ENCODE assay signal across 14 mouse cellular contexts in genomic region chr9:92544146-92544545, GRCm38 (mm10). TPM values are rescaled to one million over a fixed set of nuclear protein-coding genes. Genes with fewer than 3 reads are reported as not detected.
DNase-seq lines count a peak whose midpoint lies in the region; ATAC-seq and TF ChIP-seq lines count a peak whose summit lies in the region.
"Had no signal": no experiment of that assay in that cellular context is flagged by ENCODE, and none has a peak within 500 bp of the region (broad histone marks: within the 10 kb centered on the region; RNA-seq: fewer than 3 reads in every experiment).

No protein-coding gene starts in this region.

- no peak overlapping the region for H3K27ac ChIP-seq in forebrain, embryonic 11.5 days (ENCODE audit: low read depth, low read length)
- no peak overlapping the region for H3K27ac ChIP-seq in forebrain, embryonic 16.5 days (ENCODE audit: low read length)
- no peak overlapping the region for H3K27ac ChIP-seq in kidney, embryonic 14.5 days (ENCODE audit: low read depth, low read length)
- 0 out of 2 replicates have a peak overlapping the region, but pooled peaks have one; percentile 13 for H3K27ac ChIP-seq in embryonic facial prominence, embryonic 14.5 days (replicated peaks; ENCODE audit: low read depth, low read length)

- H3K9me3 ChIP-seq in forebrain, embryonic 11.5 days (ENCODE audit: control insufficient read depth, low read length) = no peaks in the 10 kb centered on the region
- H3K9me3 ChIP-seq in forebrain, embryonic 16.5 days (ENCODE audit: control insufficient read depth, low read length) = no peaks in the 10 kb centered on the region
- H3K9me3 ChIP-seq in kidney, embryonic 14.5 days (ENCODE audit: control insufficient read depth, low read length) = no peaks in the 10 kb centered on the region
- no peaks in the 10 kb centered on the region for H3K9me3 ChIP-seq in embryonic facial prominence, embryonic 14.5 days (ENCODE audit: control insufficient read depth, low read length)

- DNase-seq in forebrain, embryonic 11.5 days (ENCODE audit: low spot score) = no peak
- no peak for DNase-seq in kidney, adult 11 months
- no peak for DNase-seq in embryonic facial prominence, embryonic 14.5 days (ENCODE audit: low spot score)
- no peak for DNase-seq in thymus, postnatal 36 days
- DNase-seq: adrenal gland, adult 8-10 months; cerebellum, adult 11 months; gastrocnemius, postnatal 10 days; kidney, postnatal 36 days; lung, adult 18-20 months; midbrain, embryonic 14.5 days had no signal

- H3K79me2 ChIP-seq in myocyte (ENCODE audit: control insufficient read depth, insufficient read depth) = peaks cover 84% of the 10 kb centered on the region

- no peaks in the 10 kb centered on the region for H3K36me3 ChIP-seq in forebrain, embryonic 11.5 days (ENCODE audit: control insufficient read depth, insufficient read depth, low read length)
- no peaks in the 10 kb centered on the region for H3K36me3 ChIP-seq in forebrain, embryonic 16.5 days (ENCODE audit: control insufficient read depth, insufficient read depth)
- H3K36me3 ChIP-seq in kidney, embryonic 14.5 days (ENCODE audit: control insufficient read depth, insufficient read depth, low read length) = peaks cover 4% of the 10 kb centered on the region; the same call in 1 of the 2 replicates
- H3K36me3 ChIP-seq in embryonic facial prominence, embryonic 14.5 days (ENCODE audit: control insufficient read depth, insufficient read depth, low read length) = peaks cover 9% of the 10 kb centered on the region; the same call in 1 of the 2 replicates
- H3K36me3 ChIP-seq in myocyte (ENCODE audit: control insufficient read depth, insufficient read depth) = peaks cover 7% of the 10 kb centered on the region

- no peaks in the 10 kb centered on the region for H3K27me3 ChIP-seq in forebrain, embryonic 11.5 days (ENCODE audit: control insufficient read depth, insufficient read depth, low read length)
- H3K27me3 ChIP-seq in forebrain, embryonic 16.5 days (replicated peaks; ENCODE audit: control insufficient read depth, insufficient read depth, low read length) = no peaks in the 10 kb centered on the region
- no peaks in the 10 kb centered on the region for H3K27me3 ChIP-seq in kidney, embryonic 14.5 days (ENCODE audit: control insufficient read depth, insufficient read depth, low read length)
- no peaks in the 10 kb centered on the region for H3K27me3 ChIP-seq in embryonic facial prominence, embryonic 14.5 days (replicated peaks; ENCODE audit: control insufficient read depth, insufficient read depth, low read length)
- no peaks in the 10 kb centered on the region for H3K27me3 ChIP-seq in myocyte (ENCODE audit: control insufficient read depth, insufficient read depth, insufficient read length)

- no peak overlapping the region for H3K4me3 ChIP-seq in forebrain, embryonic 11.5 days (ENCODE audit: low read depth, low read length)
- H3K4me3 ChIP-seq in forebrain, embryonic 16.5 days (replicated peaks; ENCODE audit: low read length) = no peak overlapping the region
- no peak overlapping the region; the same call in 1 of the 2 replicates for H3K4me3 ChIP-seq in kidney, embryonic 14.5 days (ENCODE audit: low read length)
- peak overlapping the region; percentile 84 for H3K4me3 ChIP-seq in embryonic facial prominence, embryonic 14.5 days (ENCODE audit: low read depth, low read length)
- peak overlapping the region; percentile 86 for H3K4me3 ChIP-seq in myocyte

- no peak overlapping the region for H3K9ac ChIP-seq in forebrain, embryonic 11.5 days (ENCODE audit: low read length)
- H3K9ac ChIP-seq in forebrain, embryonic 16.5 days (replicated peaks; ENCODE audit: low read depth, low read length) = no peak overlapping the region
- H3K9ac ChIP-seq in kidney, embryonic 14.5 days (ENCODE audit: low read depth, low read length) = no peak overlapping the region
- H3K9ac ChIP-seq in embryonic facial prominence, embryonic 14.5 days (ENCODE audit: low read depth, low read length) = no peak overlapping the region; the same call in 1 of the 2 replicates

- H3K4me1 ChIP-seq in forebrain, embryonic 11.5 days (replicated peaks; ENCODE audit: control insufficient read depth, insufficient read depth, low read length) = peaks cover 6% of the 10 kb centered on the region
- H3K4me1 ChIP-seq in forebrain, embryonic 16.5 days (replicated peaks; ENCODE audit: control insufficient read depth, insufficient read depth, low read length) = peaks cover 9% of the 10 kb centered on the region; the same call in 1 of the 2 replicates
- H3K4me1 ChIP-seq in kidney, embryonic 14.5 days (ENCODE audit: control insufficient read depth, insufficient read depth, low read length) = peaks cover 11% of the 10 kb centered on the region
- peaks cover 41% of the 10 kb centered on the region for H3K4me1 ChIP-seq in embryonic facial prominence, embryonic 14.5 days (ENCODE audit: control insufficient read depth, insufficient read depth, low read length)

- H3K4me2 ChIP-seq in forebrain, embryonic 11.5 days (ENCODE audit: low read depth, low read length, severe bottlenecking) = peak overlapping the region; percentile 11; the same call in 1 of the 2 replicates
- no peak overlapping the region for H3K4me2 ChIP-seq in forebrain, embryonic 16.5 days (ENCODE audit: low read length)
- H3K4me2 ChIP-seq in kidney, embryonic 14.5 days (replicated peaks; ENCODE audit: low read depth, low read length) = peak overlapping the region; percentile 70
- H3K4me2 ChIP-seq in embryonic facial prominence, embryonic 14.5 days (ENCODE audit: low read depth, low read length) = peak overlapping the region; percentile 71
- peak overlapping the region; percentile 83 for H3K4me2 ChIP-seq in myocyte (ENCODE audit: low read depth)

- H3ac ChIP-seq in myocyte (ENCODE audit: control insufficient read depth, insufficient read length) = no peak overlapping the region

- no peak for ATAC-seq in forebrain, embryonic 11.5 days (replicated peaks; ENCODE audit: low FRiP score)
- ATAC-seq in forebrain, embryonic 16.5 days = no peak
- no peak for ATAC-seq in kidney, embryonic 14.5 days (ENCODE audit: low FRiP score, low TSS enrichment)
- no peak for ATAC-seq in embryonic facial prominence, embryonic 14.5 days (ENCODE audit: low read depth)
- no peak for ATAC-seq in inflammation-experienced regulatory T-cells, adult 6 months

- WGBS in forebrain, embryonic 11.5 days = 67% methylated on average over 1 of the region's 1 CpGs
- 77% methylated on average over 1 of the region's 1 CpGs for WGBS in forebrain, embryonic 16.5 days
- 65% methylated on average over 1 of the region's 1 CpGs for WGBS in kidney, embryonic 14.5 days
- 56% methylated on average over 1 of the region's 1 CpGs for WGBS in embryonic facial prominence, embryonic 14.5 days

- no peak for TF ChIP-seq POLR2A in myocyte (IDR thresholded peaks at IDR 0.05; ENCODE audit: insufficient read length, low read depth)

TF ChIP-seq in myocyte, 11 proteins besides CTCF, POLR2A, EP300 and RAD21:
- TF ChIP-seq MAX (IDR thresholded peaks at IDR 0.05; ENCODE audit: low read depth) (no peak), MYOD1 (IDR thresholded peaks at IDR 0.05; ENCODE audit: control insufficient read depth in 1 of 3, insufficient read length in 2 of 3, low read depth in 2 of 3) (no peak), E2F4 (IDR thresholded peaks at IDR 0.05; ENCODE audit: insufficient read depth) (no peak), CEBPB (IDR thresholded peaks at IDR 0.05; ENCODE audit: insufficient read depth, poor library complexity, severe bottlenecking) (no peak), TCF3 (IDR thresholded peaks at IDR 0.05; ENCODE audit: insufficient read length, low read depth) (no peak), USF1 (IDR thresholded peaks at IDR 0.05; ENCODE audit: low read depth) (no peak), MYOG (IDR thresholded peaks at IDR 0.05; ENCODE audit: control insufficient read depth in 1 of 3, insufficient read depth in 1 of 3, insufficient read length in 2 of 3, low read depth in 2 of 3) (no peak), SRF (IDR thresholded peaks at IDR 0.05; ENCODE audit: control insufficient read depth, insufficient read length, low read depth) (no peak), POLR2AphosphoS2 (IDR thresholded peaks at IDR 0.05; ENCODE audit: insufficient read length, low read depth) (no peak), TCF12 (IDR thresholded peaks at IDR 0.05; ENCODE audit: insufficient read depth, poor library complexity, severe bottlenecking) (no peak), REST (IDR thresholded peaks at IDR 0.05; ENCODE audit: insufficient read depth, insufficient read length) (no peak)

RNA-seq across cellular contexts. Expression of gene Plod2, which starts 2.1 kb away (rescaled TPM):
- polyA plus RNA-seq in forebrain, embryonic 11.5 days (2014; fragmentation: Nextera tagmentation; extraction: Ambion mirVana) = 26.2 and 30.5 TPM in 2 replicates
- polyA plus RNA-seq in forebrain, embryonic 16.5 days (2015; fragmentation: Nextera tagmentation; extraction: Ambion mirVana) = 9.2 and 12.8 TPM in 2 replicates
- 30.2 and 37.1 TPM in 2 replicates for polyA plus RNA-seq in kidney, embryonic 14.5 days (2014; fragmentation: Nextera tagmentation; extraction: Ambion mirVana)
- 66.7 and 68.6 TPM in 2 replicates for polyA plus RNA-seq in embryonic facial prominence, embryonic 14.5 days (2014; fragmentation: Nextera tagmentation; extraction: Ambion mirVana)
- 24.9 TPM for polyA plus RNA-seq in myocyte (2012; fragmentation: generic; extraction: Trizol)
- 1 to 10 TPM; 2.9 to 8.6 (median 3.7) TPM for polyA plus RNA-seq in inflammation-experienced regulatory T-cells, adult 6 months (2017; shearing (Covaris generic))

Comparison
In these comparisons a context has a peak if more than half of its experiments do, and no peak if none do; other contexts are left out.
1. H3K4me3 ChIP-seq: peak in embryonic facial prominence, embryonic 14.5 days (single experiment) and myocyte (single experiment); none in forebrain, embryonic 11.5 days (single experiment), forebrain, embryonic 16.5 days (single experiment) and kidney, embryonic 14.5 days (single experiment).